Mouse (Mus musculus): ENCODE measurements around the gene Rnf187.
A peak's percentile ranks its signal among the peaks of the same experiment; 100 is the strongest.

DNA sequence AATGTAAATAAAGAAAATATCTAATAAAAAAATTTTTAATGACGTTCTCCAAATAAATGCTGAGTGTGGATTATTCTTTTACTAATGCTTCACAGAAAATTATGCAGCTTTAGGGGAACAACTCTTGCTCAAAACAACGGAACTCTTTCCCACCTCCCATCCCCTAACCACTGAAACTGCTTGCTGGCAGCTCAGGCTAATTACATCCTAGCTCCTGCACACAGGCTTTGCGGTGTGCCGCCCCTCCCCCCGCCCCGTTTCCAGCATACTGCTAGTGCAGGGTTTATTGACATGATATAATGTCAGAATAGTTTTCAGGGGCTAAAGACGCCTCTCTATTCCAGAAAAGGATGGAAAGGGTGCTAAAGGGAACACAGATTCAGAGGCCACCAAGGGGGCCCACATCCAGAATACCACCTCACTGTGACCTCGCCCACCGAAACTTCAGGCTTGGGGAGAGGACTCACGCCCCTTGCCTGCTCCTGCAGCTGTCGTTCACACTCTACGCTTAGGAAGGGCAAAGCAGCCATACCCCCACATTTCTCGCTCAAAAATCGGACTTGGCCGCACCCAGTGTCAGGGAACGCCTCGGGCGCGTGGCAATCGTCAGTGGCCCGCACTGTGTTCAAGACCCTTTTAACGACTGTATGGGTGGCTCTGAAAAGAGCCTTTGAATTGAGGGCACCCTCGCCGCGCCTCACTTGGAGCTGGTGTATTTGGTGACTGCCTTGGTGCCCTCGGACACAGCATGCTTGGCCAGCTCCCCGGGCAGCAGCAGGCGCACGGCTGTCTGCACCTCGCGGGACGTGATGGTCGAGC lies 14.8 kb upstream of the Rnf187 start:
- TF ChIP-seq CTCF (conservative IDR thresholded peaks at IDR 0.05 in 1 of 2, IDR thresholded peaks at IDR 0.05 in 1 of 2; ENCODE audit: low read depth in 2 of 2, low read length in 2 of 2), result no peak
- peak; percentile 40; the same call in 1 of the 2 replicates for TF ChIP-seq POLR2A (IDR thresholded peaks at IDR 0.05; ENCODE audit: low read depth, low read length)
- TF ChIP-seq CHD2 (IDR thresholded peaks at IDR 0.05; ENCODE audit: low read length), result peak; percentile 81
- TF ChIP-seq KAT2A (IDR thresholded peaks at IDR 0.05; ENCODE audit: insufficient replicate concordance, low read length), result no peak
- no peak for TF ChIP-seq ELF1 (IDR thresholded peaks at IDR 0.05; ENCODE audit: low read depth, low read length)
